Mouse (Mus musculus) neural tube, postnatal 0 days (tissue): ENCODE results near the gene Nop56. TPM values are rescaled to one million over a fixed set of nuclear protein-coding genes. Genes with fewer than 3 reads are reported as not detected.

ENCODE experiments used
- polyA plus RNA-seq: library from polyadenylated mRNA; unstranded; fragments of >200 nt; fragmentation: Nextera tagmentation; extraction: Ambion mirVana; gene quantifications from 2 replicates; pipeline ENCODE4 v1.2.1, GENCODE M21; 2015

Nop56 gene
- polyA plus RNA-seq = 265 and 266 TPM in 2 replicates

GRCm38 (mm10) chr2:130274149-130274861 is at the start of gene Nop56:
Gene Nop56 (plus strand): TSS chr2:130274430.

GRCm38 (mm10) chr2:130283854-130284654 is 9.8 kb downstream of the Nop56 start, which contains the start of gene Idh3b:
Gene Idh3b (minus strand): TSS chr2:130284547.

GRCm38 (mm10) chr2:130294936-130295277 is 20.7 kb downstream of the Nop56 start, which contains the start of gene Ebf4:
Gene Ebf4 (plus strand): TSS chr2:130295169.

Other genes with a start within 250 kb of the Nop56 start
- 0.06 and 0.13 TPM in 2 replicates for gene Tgm6, start 162.0 kb upstream of the Nop56 start, polyA plus RNA-seq
- gene Snrpb, start 95.0 kb upstream of the Nop56 start, polyA plus RNA-seq = 256 and 282 TPM in 2 replicates
- gene Tmc2, start 79.2 kb upstream of the Nop56 start, polyA plus RNA-seq = not detected in 2 replicates
- 223 and 230 TPM in 2 replicates for gene Idh3b, start 10.1 kb downstream of the Nop56 start, polyA plus RNA-seq
- 9.0 and 10.2 TPM in 2 replicates for gene Ebf4, start 20.7 kb downstream of the Nop56 start, polyA plus RNA-seq
- gene Cpxm1, start 123.1 kb downstream of the Nop56 start, polyA plus RNA-seq = 26.8 and 30.0 TPM in 2 replicates
- 0.11 and 0.14 TPM in 2 replicates for gene Gm28372, start 130.8 kb downstream of the Nop56 start, polyA plus RNA-seq
- not detected in 2 replicates for gene 1700020A23Rik, start 130.8 kb downstream of the Nop56 start, polyA plus RNA-seq
- not detected in 2 replicates for gene Tmem239, start 132.0 kb downstream of the Nop56 start, polyA plus RNA-seq
- gene Vps16, start 149.9 kb downstream of the Nop56 start, polyA plus RNA-seq = 71.9 and 85.9 TPM in 2 replicates
- gene Pced1a, start 150.3 kb downstream of the Nop56 start, polyA plus RNA-seq = 12.0 and 13.1 TPM in 2 replicates
- gene Ptpra, start 175.8 kb downstream of the Nop56 start, polyA plus RNA-seq = 144 and 145 TPM in 2 replicates